Mouse (Mus musculus) CD4-positive, CD25-positive, alpha-beta regulatory T cell, adult 9 weeks (primary cell): ENCODE data around the gene AF067061. TPM values are rescaled to one million over a fixed set of nuclear protein-coding genes. Genes with fewer than 3 reads are reported as not detected.

Experiments used
- polyA plus RNA-seq: library from polyadenylated mRNA; unstranded; fragments of 100-300 nt; shearing (Covaris generic); gene quantifications from one replicate; pipeline ENCODE4 v1.2.1, GENCODE M21; 2017

Gene AF067061
- not detected for polyA plus RNA-seq

GRCm38 (mm10) chr13:120262870-120263269, at the start of gene AF067061:
AF067061 (plus strand) TSS chr13:120263114.

GRCm38 (mm10) chr13:120215847-120216246, 47.1 kb upstream of the AF067061 start, which contains the start of gene Gm21762:
Gm21762 (minus strand) TSS chr13:120215947.

GRCm38 (mm10) chr13:120238811-120239210, 24.1 kb upstream of the AF067061 start, which contains the start of gene Gm21731:
Gm21731 (plus strand) TSS chr13:120239111.

GRCm38 (mm10) chr13:120299991-120300442, 37.1 kb downstream of the AF067061 start, which contains the start of gene BC147527:
BC147527 (plus strand) TSS chr13:120300392.

Other genes with a start within 250 kb of the AF067061 start
- gene Gm36079, start 236.1 kb upstream of the AF067061 start, polyA plus RNA-seq = not detected
- gene Gm21188, start 210.9 kb upstream of the AF067061 start, polyA plus RNA-seq = not detected
- not detected for gene Gm20767, start 122.9 kb upstream of the AF067061 start, polyA plus RNA-seq
- not detected for gene Gm21818, start 90.7 kb upstream of the AF067061 start, polyA plus RNA-seq
- not detected for gene Gm21762, start 47.2 kb upstream of the AF067061 start, polyA plus RNA-seq
- not detected for gene Gm21731, start 24.0 kb upstream of the AF067061 start, polyA plus RNA-seq
- 94.0 TPM for gene BC147527, start 37.3 kb downstream of the AF067061 start, polyA plus RNA-seq
- 0.57 TPM for gene Tcstv3, start 53.8 kb downstream of the AF067061 start, polyA plus RNA-seq